Mouse (Mus musculus) kidney, embryonic 15.5 days (tissue): ENCODE measurements around the gene Gnai3. TPM values are rescaled to one million over a fixed set of nuclear protein-coding genes. Genes with fewer than 3 reads are reported as not detected.

Experiments
- ATAC-seq: fragments of 200-750 bp; cut with Nextera tagmentation; replicated peaks from 2 replicates; pipeline ENCODE4 v1.8.0; 2017; ENCODE audit warnings: moderate TSS enrichment; ENCODE audit not compliant: low FRiP score
- H3K27ac ChIP-seq: fragments of 300-500 bp; sonication (generic); 2 replicates; pipeline ENCODE4 v1.5.1; 2015; ENCODE audit warnings: mild to moderate bottlenecking, inconsistent platforms
- H3K27me3 ChIP-seq: fragments of 300-500 bp; sonication (generic); 2 replicates; pipeline ENCODE4 v1.6.1; 2015; ENCODE audit warnings: inconsistent platforms
- H3K36me3 ChIP-seq: fragments of 300-500 bp; sonication (generic); 2 replicates; pipeline ENCODE4 v1.6.1; 2015; ENCODE audit warnings: inconsistent platforms
- H3K4me1 ChIP-seq: fragments of 300-500 bp; sonication (generic); 2 replicates; pipeline ENCODE4 v1.6.1; 2015; ENCODE audit warnings: inconsistent platforms
- H3K4me2 ChIP-seq: fragments of 300-500 bp; sonication (generic); 2 replicates; pipeline ENCODE4 v1.6.1; 2015; ENCODE audit warnings: moderate library complexity, mild to moderate bottlenecking, inconsistent platforms
- H3K4me3 ChIP-seq: fragments of 300-500 bp; sonication (generic); replicated peaks from 2 replicates; pipeline ENCODE4 v1.5.1; 2015; ENCODE audit warnings: mild to moderate bottlenecking, inconsistent platforms
- H3K9ac ChIP-seq: fragments of 300-500 bp; sonication (generic); 2 replicates; pipeline ENCODE4 v1.6.1; 2015; ENCODE audit warnings: mild to moderate bottlenecking, inconsistent platforms
- H3K9me3 ChIP-seq: fragments of 300-500 bp; sonication (generic); replicated peaks from 2 replicates; pipeline ENCODE4 v1.6.1; 2016; ENCODE audit warnings: inconsistent platforms
- WGBS: fragments of 180-500 bp; shearing (Covaris S2); methylation state at CpG from one replicate; pipeline ENCODE4 v1.1.7; 2015; ENCODE audit warnings: mixed read lengths; 5-methylcytosine and 5-hydroxymethylcytosine counted together
- polyA plus RNA-seq: library from polyadenylated mRNA; unstranded; fragments of >200 nt; fragmentation: Nextera tagmentation; extraction: Ambion mirVana; gene quantifications from 2 replicates; pipeline ENCODE4 v1.2.1, GENCODE M21; 2015

Gene Gnai3
- polyA plus RNA-seq, 1 experiment from 2014 or later: 176 TPM

DNA sequence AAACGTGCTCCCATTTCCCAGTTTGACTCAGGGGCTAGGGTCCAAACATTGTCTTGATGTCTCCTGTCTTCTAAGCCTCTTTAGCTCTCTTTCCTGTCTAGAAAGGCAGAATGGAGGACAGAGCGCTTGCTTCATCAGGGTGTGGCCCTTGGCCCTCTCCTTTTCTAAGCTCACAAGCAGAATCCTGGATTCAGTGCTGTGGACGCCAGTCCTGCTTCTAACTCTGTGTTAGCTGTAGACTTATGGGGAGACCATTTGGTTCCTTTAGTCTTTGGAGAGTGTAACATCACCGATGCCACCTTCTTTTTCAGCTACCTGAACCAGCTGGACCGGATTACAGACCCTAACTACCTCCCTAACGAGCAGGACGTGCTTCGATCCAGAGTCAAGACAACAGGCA is 48.3 kb downstream of the Gnai3 start:
- H3K4me3 ChIP-seq: no peak overlapping the region
- no peak overlapping the region for H3K9ac ChIP-seq
- WGBS: 72% methylated on average over 8 of the region's 8 CpGs
- ATAC-seq: no peak
- H3K9me3 ChIP-seq: no peaks in the 10 kb centered on the region
- no peak overlapping the region for H3K4me2 ChIP-seq
- H3K27me3 ChIP-seq: no peaks in the 10 kb centered on the region
- H3K27ac ChIP-seq: no peak overlapping the region
- H3K36me3 ChIP-seq: no peaks in the 10 kb centered on the region
- no peaks in the 10 kb centered on the region for H3K4me1 ChIP-seq

DNA sequence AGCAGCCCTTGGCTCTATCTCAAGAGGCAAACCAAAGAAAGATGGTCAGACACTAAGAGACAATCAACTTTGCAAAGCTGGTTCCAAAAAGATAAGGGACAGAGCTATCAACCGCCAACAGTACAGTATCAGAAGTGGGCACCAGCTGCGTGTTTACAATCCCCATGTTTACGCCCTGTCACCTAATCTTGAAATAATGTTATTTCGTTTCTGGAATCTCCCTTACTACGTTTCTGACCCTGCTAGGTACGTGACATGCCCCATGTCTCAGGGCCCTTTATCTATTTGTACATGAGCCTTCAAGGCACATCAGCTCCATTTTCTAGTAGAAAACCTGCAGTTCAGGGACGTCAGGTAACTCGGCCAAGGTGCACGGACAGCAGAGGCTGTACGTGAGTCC is 49.2 kb downstream of the Gnai3 start:
- no peak overlapping the region for H3K4me2 ChIP-seq
- no peaks in the 10 kb centered on the region for H3K36me3 ChIP-seq
- H3K4me3 ChIP-seq: no peak overlapping the region
- no peaks in the 10 kb centered on the region for H3K4me1 ChIP-seq
- H3K27me3 ChIP-seq: no peaks in the 10 kb centered on the region
- H3K27ac ChIP-seq: no peak overlapping the region
- 81% methylated on average over 10 of the region's 10 CpGs for WGBS
- peak; percentile 69; the same call in 1 of the 2 replicates for ATAC-seq
- no peak overlapping the region for H3K9ac ChIP-seq
- H3K9me3 ChIP-seq: no peaks in the 10 kb centered on the region

DNA sequence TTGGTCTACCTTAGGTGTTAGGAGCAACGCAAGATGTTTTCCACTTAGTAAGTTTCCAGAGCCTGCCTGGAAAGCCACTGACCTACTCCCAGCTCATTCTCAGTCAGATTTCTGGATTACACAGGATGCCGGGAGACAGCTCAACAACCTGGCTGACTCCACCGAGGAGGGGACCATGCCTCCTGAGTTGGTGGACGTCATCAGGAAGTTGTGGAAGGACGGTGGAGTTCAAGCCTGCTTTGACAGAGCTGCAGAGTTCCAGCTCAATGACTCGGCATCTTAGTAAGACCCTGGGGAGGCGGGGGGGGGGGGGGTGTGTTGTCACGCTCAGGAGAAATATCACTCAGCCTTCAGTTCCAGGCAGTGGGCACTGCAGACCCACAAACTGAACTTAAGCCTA is 49.7 kb downstream of the Gnai3 start:
- peak; percentile 66; the same call in 1 of the 2 replicates for ATAC-seq
- no peaks in the 10 kb centered on the region for H3K27me3 ChIP-seq
- H3K4me2 ChIP-seq: no peak overlapping the region
- H3K9me3 ChIP-seq: no peaks in the 10 kb centered on the region
- no peaks in the 10 kb centered on the region for H3K36me3 ChIP-seq
- no peak overlapping the region for H3K27ac ChIP-seq
- H3K4me3 ChIP-seq: no peak overlapping the region
- no peaks in the 10 kb centered on the region for H3K4me1 ChIP-seq
- no peak overlapping the region for H3K9ac ChIP-seq
- WGBS: 38% methylated on average over 8 of the region's 8 CpGs

DNA sequence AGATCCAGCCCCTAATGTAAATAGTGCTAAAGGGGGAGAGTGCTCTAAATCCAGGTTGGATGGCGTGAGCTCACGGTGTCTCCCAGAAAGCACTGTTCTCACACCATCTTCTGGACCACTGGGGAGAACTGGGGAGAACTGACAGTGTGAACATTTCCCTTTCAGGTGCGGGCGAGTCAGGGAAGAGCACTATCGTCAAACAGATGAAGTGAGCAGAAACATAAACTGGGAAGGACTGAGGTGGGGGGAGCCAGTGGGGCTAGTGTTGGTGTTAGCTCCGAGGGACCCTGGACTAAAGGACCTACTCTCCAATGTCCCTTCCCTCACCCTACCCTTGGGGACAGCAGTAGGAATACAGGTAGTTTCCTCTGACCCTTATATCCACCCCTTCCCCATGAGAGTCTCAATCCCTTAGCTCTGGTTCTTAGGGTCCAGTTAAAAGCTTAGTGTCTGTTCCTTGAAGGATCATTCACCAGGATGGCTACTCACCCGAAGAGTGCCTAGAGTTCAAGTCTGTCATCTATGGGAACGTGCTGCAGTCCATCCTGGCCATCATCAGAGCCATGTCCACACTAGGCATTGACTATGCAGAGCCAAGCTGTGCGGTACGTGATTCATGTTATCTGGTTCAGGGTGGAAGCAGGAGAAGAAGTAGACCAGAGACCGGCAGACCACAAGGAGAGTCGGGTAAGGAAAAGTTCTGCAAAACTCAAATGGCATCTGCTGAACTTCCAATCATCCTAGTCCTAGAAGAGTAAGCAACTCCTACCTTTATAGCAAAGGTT is 50.8 kb downstream of the Gnai3 start:
- H3K4me3 ChIP-seq: no peak overlapping the region
- H3K27ac ChIP-seq: no peak overlapping the region
- H3K27me3 ChIP-seq: no peaks in the 10 kb centered on the region
- no peak for ATAC-seq
- H3K36me3 ChIP-seq: no peaks in the 10 kb centered on the region
- H3K9me3 ChIP-seq: no peaks in the 10 kb centered on the region
- 91% methylated on average over 12 of the region's 12 CpGs for WGBS
- H3K4me2 ChIP-seq: no peak overlapping the region
- no peak overlapping the region for H3K9ac ChIP-seq
- no peaks in the 10 kb centered on the region for H3K4me1 ChIP-seq

- H3K4me2 ChIP-seq: no peak overlapping the region
- no peak overlapping the region for H3K27ac ChIP-seq
- H3K9ac ChIP-seq: no peak overlapping the region
- 71% methylated on average over 1 of the region's 1 CpGs for WGBS
- H3K4me3 ChIP-seq: no peak overlapping the region
- H3K27me3 ChIP-seq: no peaks in the 10 kb centered on the region
- H3K9me3 ChIP-seq: no peaks in the 10 kb centered on the region
- no peaks in the 10 kb centered on the region for H3K36me3 ChIP-seq
- peaks cover 4% of the 10 kb centered on the region; the same call in 1 of the 2 replicates for H3K4me1 ChIP-seq
- ATAC-seq: no peak
Measured at GRCm38 (mm10) chr3:108094146-108094545, 51.8 kb downstream of the Gnai3 start.

- no peak overlapping the region for H3K4me3 ChIP-seq
Measured at GRCm38 (mm10) chr3:108093306-108093705, 52.6 kb downstream of the Gnai3 start.

GRCm38 (mm10) chr3:108092536-108093115 is 53.3 kb downstream of the Gnai3 start, which contains the start of gene Gnat2:
Gnat2 (plus strand) TSS chr3:108092789.
- ATAC-seq: no peak
- Histone ChIP-seq H3K9ac (no peak within 1 kb of the TSS), H3K27ac (no peak within 1 kb of the TSS), H3K27me3 (no peaks in the 10 kb centered on the region), H3K4me3 (no peak within 1 kb of the TSS), H3K4me1 (peaks cover 11% of the 10 kb centered on the region), H3K36me3 (no peaks in the 10 kb centered on the region), H3K4me2 (no peak within 1 kb of the TSS), H3K9me3 (no peaks in the 10 kb centered on the region)
- WGBS: 82% methylated on average over 15 of the region's 15 CpGs

More at GRCm38 (mm10) chr3:108093306-108093705, 52.6 kb downstream of the Gnai3 start:
- H3K9me3 ChIP-seq: no peaks in the 10 kb centered on the region
- H3K27ac ChIP-seq: no peak overlapping the region
- 62% methylated on average over 6 of the region's 6 CpGs for WGBS
- no peak for ATAC-seq
- no peak overlapping the region for H3K4me2 ChIP-seq
- H3K4me1 ChIP-seq: peaks cover 11% of the 10 kb centered on the region
- no peaks in the 10 kb centered on the region for H3K27me3 ChIP-seq
- H3K36me3 ChIP-seq: no peaks in the 10 kb centered on the region
- no peak overlapping the region for H3K9ac ChIP-seq

DNA sequence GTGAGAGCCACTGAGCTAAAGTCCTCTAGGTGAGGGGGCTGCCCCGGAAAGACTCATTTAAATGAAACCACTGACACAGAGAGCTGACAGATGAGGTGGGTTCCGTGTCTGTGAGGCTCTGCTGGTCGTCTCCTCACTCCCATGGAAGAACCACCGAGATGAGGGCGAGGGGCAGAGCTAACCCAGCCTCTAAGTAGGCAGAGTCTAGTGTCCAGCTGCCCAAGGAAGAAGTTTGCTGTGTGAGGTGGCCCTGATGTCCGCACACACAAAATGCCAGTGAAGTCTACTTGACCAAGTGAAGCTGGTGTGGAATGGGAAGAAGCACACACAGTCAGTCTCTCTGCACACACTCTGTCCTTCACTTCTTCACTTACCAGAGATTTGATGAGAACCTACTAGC is 53.9 kb downstream of the Gnai3 start:
- Histone ChIP-seq H3K27ac (no peak overlapping the region), H3K27me3 (no peaks in the 10 kb centered on the region), H3K9ac (no peak overlapping the region), H3K4me1 (peaks cover 16% of the 10 kb centered on the region), H3K9me3 (no peaks in the 10 kb centered on the region), H3K4me3 (no peak overlapping the region), H3K4me2 (no peak overlapping the region), H3K36me3 (no peaks in the 10 kb centered on the region)
- WGBS: 72% methylated on average over 6 of the region's 6 CpGs
- no peak for ATAC-seq

DNA sequence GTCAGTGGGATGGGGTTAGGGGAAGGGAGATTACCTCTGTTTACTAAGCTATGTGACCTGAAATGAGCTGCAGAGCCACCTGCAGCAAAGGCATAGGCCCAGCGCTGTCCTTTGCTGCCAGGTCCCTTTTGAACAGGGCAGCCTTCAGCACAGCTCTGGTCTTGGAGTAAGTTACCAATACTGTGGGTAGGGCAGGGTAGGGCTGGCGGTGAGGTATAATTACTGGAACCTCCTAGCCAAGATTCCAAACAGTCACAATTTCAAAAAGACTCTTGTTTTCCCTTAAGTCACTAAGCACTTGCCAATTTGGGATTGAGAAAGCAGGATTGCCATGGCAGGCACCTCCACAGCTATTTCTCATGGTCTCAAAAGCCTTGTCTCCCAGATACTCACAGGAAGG is 55.4 kb downstream of the Gnai3 start:
- Histone ChIP-seq H3K4me2 (no peak overlapping the region), H3K4me1 (peaks cover 22% of the 10 kb centered on the region), H3K27ac (no peak overlapping the region), H3K9ac (no peak overlapping the region), H3K4me3 (no peak overlapping the region), H3K9me3 (no peaks in the 10 kb centered on the region), H3K36me3 (no peaks in the 10 kb centered on the region), H3K27me3 (no peaks in the 10 kb centered on the region)
- no peak for ATAC-seq
- 82% methylated on average over 2 of the region's 2 CpGs for WGBS

GRCm38 (mm10) chr3:108089916-108090315 is 56.0 kb downstream of the Gnai3 start:
- H3K27ac ChIP-seq: 0 out of 2 replicates have a peak overlapping the region, but pooled peaks have one; percentile 45
- peaks cover 24% of the 10 kb centered on the region for H3K4me1 ChIP-seq
- no peaks in the 10 kb centered on the region for H3K27me3 ChIP-seq
- no peak overlapping the region for H3K4me2 ChIP-seq
- WGBS: 48% methylated on average over 2 of the region's 2 CpGs
- H3K9me3 ChIP-seq: no peaks in the 10 kb centered on the region
- no peak for ATAC-seq
- H3K9ac ChIP-seq: no peak overlapping the region
- no peaks in the 10 kb centered on the region for H3K36me3 ChIP-seq
- no peak overlapping the region for H3K4me3 ChIP-seq

DNA sequence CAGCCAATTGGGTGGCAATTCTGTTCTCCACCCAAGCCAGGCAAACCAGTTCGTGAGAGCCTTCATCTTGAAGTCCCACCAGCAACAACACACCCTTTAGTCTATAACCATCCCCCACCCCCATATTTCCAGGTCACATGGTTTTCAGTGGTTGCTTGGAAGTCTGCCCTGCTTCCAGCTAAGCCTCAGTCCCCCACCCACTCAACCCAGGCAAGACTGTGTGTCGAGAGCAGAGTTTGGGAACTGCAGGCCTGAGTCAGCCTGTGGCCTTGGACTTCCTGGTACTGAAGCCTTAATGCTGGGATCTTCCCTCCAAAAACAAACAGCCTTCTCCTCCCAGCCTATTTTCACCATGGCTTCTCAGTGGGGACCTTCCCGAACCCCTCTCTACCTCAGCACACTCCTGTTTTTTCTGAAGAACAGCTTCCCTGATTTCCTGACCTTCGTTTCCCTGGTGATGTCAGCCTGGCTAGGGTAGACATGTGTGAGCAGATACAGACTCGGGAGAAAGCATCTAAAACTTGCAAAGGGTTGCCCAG is 57.0 kb downstream of the Gnai3 start:
- H3K9me3 ChIP-seq: no peaks in the 10 kb centered on the region
- peaks cover under 1% of the 10 kb centered on the region; the same call in 1 of the 2 replicates for H3K36me3 ChIP-seq
- ATAC-seq: no peak
- no peaks in the 10 kb centered on the region for H3K27me3 ChIP-seq
- peak overlapping the region; percentile 45 for H3K27ac ChIP-seq
- H3K9ac ChIP-seq: no peak overlapping the region
- H3K4me1 ChIP-seq: peaks cover 34% of the 10 kb centered on the region
- no peak overlapping the region for H3K4me3 ChIP-seq
- no peak overlapping the region for H3K4me2 ChIP-seq
- 44% methylated on average over 5 of the region's 5 CpGs for WGBS

GRCm38 (mm10) chr3:108087329-108087728 is 58.6 kb downstream of the Gnai3 start:
- Histone ChIP-seq H3K27ac (peak overlapping the region; percentile 97; the same call in 1 of the 2 replicates), H3K27me3 (no peaks in the 10 kb centered on the region)

More at GRCm38 (mm10) chr3:108087329-108087728, 58.6 kb downstream of the Gnai3 start:
- peak overlapping the region; percentile 86; the same call in 1 of the 2 replicates for H3K4me2 ChIP-seq
- 80% methylated on average over 3 of the region's 3 CpGs for WGBS
- no peaks in the 10 kb centered on the region for H3K9me3 ChIP-seq
- peaks cover 3% of the 10 kb centered on the region; the same call in 1 of the 2 replicates for H3K36me3 ChIP-seq
- H3K4me1 ChIP-seq: peaks cover 50% of the 10 kb centered on the region
- H3K9ac ChIP-seq: no peak overlapping the region
- no peak for ATAC-seq
- H3K4me3 ChIP-seq: 0 out of 2 replicates have a peak overlapping the region, but pooled peaks have one; percentile 60
